Mouse (Mus musculus) CH12.LX (cell line): ENCODE measurements around the gene Diras2.
"Not testable (repeated sequence)": the region's sequence is repeated elsewhere in the genome, so short reads cannot be mapped to it uniquely, and the experiment has no call there.

ENCODE experiments used
- MAZ ChIP-seq: IDR thresholded peaks from 2 replicates; pipeline ENCODE4 v1.6.1; 2012; ENCODE audit warnings: low read depth, mild to moderate bottlenecking, inconsistent platforms, low read length, improper control_type of control experiment, moderate library complexity
- POLR2A ChIP-seq: IDR thresholded peaks from 2 replicates; pipeline ENCODE4 v1.6.1; 2011; ENCODE audit warnings: low read depth, mild to moderate bottlenecking, improper control_type of control experiment, low read length

GRCm38 (mm10) chr13:52506822-52507221, 24.3 kb downstream of the Diras2 start:
- TF ChIP-seq POLR2A, MAZ: not testable (repeated sequence)
